Mouse (Mus musculus) CH12.LX (cell line): Measurements from ENCODE around the gene Zfp747.

ENCODE experiments used
- BHLHE40 ChIP-seq: IDR thresholded peaks from 2 replicates; pipeline ENCODE4 v1.6.1; 2011; ENCODE audit warnings: mild to moderate bottlenecking, low read depth, low read length, improper control_type of control experiment
- CTCF ChIP-seq, 2 experiments: IDR thresholded peaks in 1 of 2; conservative IDR thresholded peaks in 1 of 2; 2 replicates each; pipeline ENCODE4 v1.5.1; 2011 to 2012; ENCODE audit warnings: low read depth in 2 of 2, low read length in 2 of 2, improper control_type of control experiment in 1 of 2, inconsistent platforms in 1 of 2, mild to moderate bottlenecking in 1 of 2, moderate library complexity in 1 of 2
- EP300 ChIP-seq: IDR thresholded peaks from 2 replicates; pipeline ENCODE4 v1.6.1; 2011; ENCODE audit warnings: low read length, improper control_type of control experiment
- ETS1 ChIP-seq: conservative IDR thresholded peaks from 2 replicates; pipeline ENCODE4 v1.6.1; 2012; ENCODE audit warnings: low read depth, mild to moderate bottlenecking, inconsistent platforms, low read length, improper control_type of control experiment, moderate library complexity
- MAFK ChIP-seq: IDR thresholded peaks from 2 replicates; pipeline ENCODE4 v1.6.1; 2011; ENCODE audit warnings: low read length, improper control_type of control experiment; ENCODE audit not compliant: insufficient replicate concordance
- MEF2A ChIP-seq: IDR thresholded peaks from 2 replicates; pipeline ENCODE4 v1.6.1; 2014; ENCODE audit warnings: low read depth, mild to moderate bottlenecking, inconsistent platforms, low read length, improper control_type of control experiment, borderline replicate concordance
- MYC ChIP-seq: IDR thresholded peaks from 2 replicates; pipeline ENCODE4 v1.6.1; 2011; ENCODE audit warnings: low read depth, mild to moderate bottlenecking, improper control_type of control experiment, low read length
- POLR2A ChIP-seq: IDR thresholded peaks from 2 replicates; pipeline ENCODE4 v1.6.1; 2011; ENCODE audit warnings: low read depth, mild to moderate bottlenecking, improper control_type of control experiment, low read length
- RCOR1 ChIP-seq: conservative IDR thresholded peaks from 2 replicates; pipeline ENCODE4 v1.6.1; 2012; ENCODE audit warnings: low read depth, mild to moderate bottlenecking, inconsistent platforms, low read length, improper control_type of control experiment
- USF1 ChIP-seq: IDR thresholded peaks from 2 replicates; pipeline ENCODE4 v1.6.1; 2014; ENCODE audit warnings: low read depth, mild to moderate bottlenecking, inconsistent platforms, low read length, improper control_type of control experiment

DNA sequence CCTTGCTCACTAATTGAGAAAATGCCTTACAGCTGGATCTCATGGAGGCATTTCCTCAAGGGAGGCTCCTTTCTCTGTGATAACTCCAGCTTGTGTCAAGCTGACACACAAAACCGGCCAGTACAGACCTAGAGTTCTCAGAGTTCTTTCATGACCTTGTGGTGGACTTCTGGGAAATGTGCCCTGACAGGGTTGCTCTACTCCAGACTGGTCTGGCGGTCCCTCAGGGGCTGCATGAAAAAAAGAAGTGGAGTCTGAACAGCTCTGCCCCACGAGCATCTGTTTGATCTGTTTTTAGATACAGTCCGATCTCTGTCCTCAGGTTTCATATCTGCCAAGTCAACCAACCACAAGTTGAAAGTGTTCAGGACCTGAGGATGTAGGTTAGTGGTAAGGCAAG is 38.2 kb downstream of the Zfp747 start:
- TF ChIP-seq USF1 (no peak), EP300 (no peak), RCOR1 (no peak), MAFK (no peak), BHLHE40 (no peak), CTCF (conservative IDR thresholded peaks at IDR 0.05 in 1 of 2, IDR thresholded peaks at IDR 0.05 in 1 of 2; ENCODE audit: low read depth in 2 of 2, low read length in 2 of 2) (no peak), ETS1 (no peak), MEF2A (no peak), MYC (no peak), POLR2A (no peak)
